Mouse (Mus musculus): ENCODE measurements around the gene Rhox2g. TPM values are rescaled to one million over a fixed set of nuclear protein-coding genes. Genes with fewer than 3 reads are reported as not detected.
A peak's percentile ranks its signal among the peaks of the same experiment; 100 is the strongest.
"Not testable (repeated sequence)": the region's sequence is repeated elsewhere in the genome, so short reads cannot be mapped to it uniquely, and the experiment has no call there.

Rhox2g gene
- 0.71 TPM in 1 of 2 replicates, not detected in the other for total RNA-seq (2012; rRNA removed)

- H3K27ac ChIP-seq (ENCODE audit: insufficient read depth, low read depth, low read length, poor library complexity, severe bottlenecking); H3K36me3 ChIP-seq (ENCODE audit: control insufficient read depth, insufficient read depth, low read length, poor library complexity, severe bottlenecking); in situ Hi-C loops (cut with MboI; ENCODE audit: low sequenced_read_pairs in 2 of 2, unreplicated experiment in 2 of 2); H3K9ac ChIP-seq (ENCODE audit: insufficient read depth, low read depth, low read length, poor library complexity, severe bottlenecking); H3K4me1 ChIP-seq (ENCODE audit: control insufficient read depth in 2 of 2, insufficient read depth in 2 of 2, low read length in 2 of 2, poor library complexity in 1 of 2); DNase-seq (ENCODE audit: low read depth, low spot score); H3K4me3 ChIP-seq (ENCODE audit: insufficient read depth in 1 of 2, low read depth in 1 of 2, low read length in 2 of 2, poor library complexity in 1 of 2, severe bottlenecking in 1 of 2); H3K9me3 ChIP-seq (ENCODE audit: control insufficient read depth, insufficient read depth, low read depth, low read length): not testable (repeated sequence)
These were observed at the start of gene Rhox2g for GRCm38 (mm10) chrX:37643370-37643769. TSS of gene Rhox2g (minus strand) at chrX:37643470.

- Histone ChIP-seq H3K9ac (ENCODE audit: insufficient read depth, low read depth, low read length, poor library complexity, severe bottlenecking) (no peak overlapping the region), H3K27ac (ENCODE audit: insufficient read depth, low read depth, low read length, poor library complexity, severe bottlenecking) (no peak overlapping the region), H3K9me3 (ENCODE audit: control insufficient read depth, insufficient read depth, low read depth, low read length) (no peaks in the 10 kb centered on the region), H3K4me1 (ENCODE audit: control insufficient read depth in 2 of 2, insufficient read depth in 2 of 2, low read length in 2 of 2, poor library complexity in 1 of 2) (no peaks in the 10 kb centered on the region), H3K4me3 (ENCODE audit: insufficient read depth in 1 of 2, low read depth in 1 of 2, low read length in 2 of 2, poor library complexity in 1 of 2, severe bottlenecking in 1 of 2) (no peak overlapping the region), H3K36me3 (ENCODE audit: control insufficient read depth, insufficient read depth, low read length, poor library complexity, severe bottlenecking) (no peaks in the 10 kb centered on the region)
- in situ Hi-C loops (cut with MboI; ENCODE audit: low sequenced_read_pairs in 2 of 2, unreplicated experiment in 2 of 2) = no loop called here
- TF ChIP-seq CHD2 (IDR thresholded peaks at IDR 0.05; ENCODE audit: low read depth, low read length) (no peak), ZNF384 (IDR thresholded peaks at IDR 0.05; ENCODE audit: low read depth, low read length) (no peak), HCFC1 (IDR thresholded peaks at IDR 0.05; ENCODE audit: borderline replicate concordance, insufficient read depth, low read length) (no peak), ZC3H11A (IDR thresholded peaks at IDR 0.05; ENCODE audit: borderline replicate concordance, low read depth, low read length) (no peak), MAFK (IDR thresholded peaks at IDR 0.05; ENCODE audit: insufficient read depth, low read depth, low read length) (no peak)
- no peak for DNase-seq (ENCODE audit: low read depth, low spot score)
These were observed 49.0 kb upstream of the Rhox2g start for GRCm38 (mm10) chrX:37692261-37692660.

- H3K4me3 ChIP-seq (ENCODE audit: insufficient read depth in 1 of 2, low read depth in 1 of 2, low read length in 2 of 2, poor library complexity in 1 of 2, severe bottlenecking in 1 of 2) = peak overlapping the region in 1 of 2 experiments; percentile 11; a peak in 1 of 4 replicates
- in situ Hi-C loops (cut with MboI; ENCODE audit: low sequenced_read_pairs in 2 of 2, unreplicated experiment in 2 of 2) = no loop called here
These were observed 39.9 kb upstream of the Rhox2g start for GRCm38 (mm10) chrX:37683031-37683715.

GRCm38 (mm10) chrX:37673177-37673576 is 29.9 kb upstream of the Rhox2g start, which contains the start of gene Rhox2h:
TSS of gene Rhox2h (minus strand) at chrX:37673277.
- H3K36me3 ChIP-seq (ENCODE audit: control insufficient read depth, insufficient read depth, low read length, poor library complexity, severe bottlenecking); H3K27ac ChIP-seq (ENCODE audit: insufficient read depth, low read depth, low read length, poor library complexity, severe bottlenecking); H3K9me3 ChIP-seq (ENCODE audit: control insufficient read depth, insufficient read depth, low read depth, low read length); H3K4me3 ChIP-seq (ENCODE audit: insufficient read depth in 1 of 2, low read depth in 1 of 2, low read length in 2 of 2, poor library complexity in 1 of 2, severe bottlenecking in 1 of 2); in situ Hi-C loops (cut with MboI; ENCODE audit: low sequenced_read_pairs in 2 of 2, unreplicated experiment in 2 of 2); H3K4me1 ChIP-seq (ENCODE audit: control insufficient read depth in 2 of 2, insufficient read depth in 2 of 2, low read length in 2 of 2, poor library complexity in 1 of 2); H3K9ac ChIP-seq (ENCODE audit: insufficient read depth, low read depth, low read length, poor library complexity, severe bottlenecking); DNase-seq (ENCODE audit: low read depth, low spot score): not testable (repeated sequence)

More at GRCm38 (mm10) chrX:37683031-37683715, 39.9 kb upstream of the Rhox2g start:
- H3K9me3 ChIP-seq (ENCODE audit: control insufficient read depth, insufficient read depth, low read depth, low read length) = no peaks in the 10 kb centered on the region
- no peaks in the 10 kb centered on the region for H3K4me1 ChIP-seq (ENCODE audit: control insufficient read depth in 2 of 2, insufficient read depth in 2 of 2, low read length in 2 of 2, poor library complexity in 1 of 2)
- H3K36me3 ChIP-seq (ENCODE audit: control insufficient read depth, insufficient read depth, low read length, poor library complexity, severe bottlenecking) = no peaks in the 10 kb centered on the region
- H3K9ac ChIP-seq (ENCODE audit: insufficient read depth, low read depth, low read length, poor library complexity, severe bottlenecking) = no peak overlapping the region
- no peak overlapping the region for H3K27ac ChIP-seq (ENCODE audit: insufficient read depth, low read depth, low read length, poor library complexity, severe bottlenecking)
- DNase-seq (ENCODE audit: low read depth, low spot score) = no peak
- no peak for TF ChIP-seq HCFC1 (IDR thresholded peaks at IDR 0.05; ENCODE audit: borderline replicate concordance, insufficient read depth, low read length)
- TF ChIP-seq ZC3H11A (IDR thresholded peaks at IDR 0.05; ENCODE audit: borderline replicate concordance, low read depth, low read length) = no peak
- TF ChIP-seq CHD2 (IDR thresholded peaks at IDR 0.05; ENCODE audit: low read depth, low read length) = no peak
- no peak for TF ChIP-seq ZNF384 (IDR thresholded peaks at IDR 0.05; ENCODE audit: low read depth, low read length)
- TF ChIP-seq MAFK (IDR thresholded peaks at IDR 0.05; ENCODE audit: insufficient read depth, low read depth, low read length) = no peak

GRCm38 (mm10) chrX:37668664-37669063 is 25.4 kb upstream of the Rhox2g start, which contains the start of gene Rhox3h:
TSS of gene Rhox3h (minus strand) at chrX:37668764.
- H3K9me3 ChIP-seq (ENCODE audit: control insufficient read depth, insufficient read depth, low read depth, low read length); DNase-seq (ENCODE audit: low read depth, low spot score); H3K9ac ChIP-seq (ENCODE audit: insufficient read depth, low read depth, low read length, poor library complexity, severe bottlenecking); H3K4me3 ChIP-seq (ENCODE audit: insufficient read depth in 1 of 2, low read depth in 1 of 2, low read length in 2 of 2, poor library complexity in 1 of 2, severe bottlenecking in 1 of 2); H3K36me3 ChIP-seq (ENCODE audit: control insufficient read depth, insufficient read depth, low read length, poor library complexity, severe bottlenecking); H3K27ac ChIP-seq (ENCODE audit: insufficient read depth, low read depth, low read length, poor library complexity, severe bottlenecking); in situ Hi-C loops (cut with MboI; ENCODE audit: low sequenced_read_pairs in 2 of 2, unreplicated experiment in 2 of 2); H3K4me1 ChIP-seq (ENCODE audit: control insufficient read depth in 2 of 2, insufficient read depth in 2 of 2, low read length in 2 of 2, poor library complexity in 1 of 2): not testable (repeated sequence)

- DNase-seq (ENCODE audit: low read depth, low spot score); H3K4me3 ChIP-seq (ENCODE audit: insufficient read depth in 1 of 2, low read depth in 1 of 2, low read length in 2 of 2, poor library complexity in 1 of 2, severe bottlenecking in 1 of 2); in situ Hi-C loops (cut with MboI; ENCODE audit: low sequenced_read_pairs in 2 of 2, unreplicated experiment in 2 of 2); H3K36me3 ChIP-seq (ENCODE audit: control insufficient read depth, insufficient read depth, low read length, poor library complexity, severe bottlenecking); H3K4me1 ChIP-seq (ENCODE audit: control insufficient read depth in 2 of 2, insufficient read depth in 2 of 2, low read length in 2 of 2, poor library complexity in 1 of 2); H3K9me3 ChIP-seq (ENCODE audit: control insufficient read depth, insufficient read depth, low read depth, low read length); H3K27ac ChIP-seq (ENCODE audit: insufficient read depth, low read depth, low read length, poor library complexity, severe bottlenecking); H3K9ac ChIP-seq (ENCODE audit: insufficient read depth, low read depth, low read length, poor library complexity, severe bottlenecking): not testable (repeated sequence)
These were observed 8.0 kb upstream of the Rhox2g start, which contains the start of gene Rhox4g for GRCm38 (mm10) chrX:37651227-37651626. TSS of gene Rhox4g (minus strand) at chrX:37651327.

GRCm38 (mm10) chrX:37628512-37628911 is 14.8 kb downstream of the Rhox2g start, which contains the start of gene Rhox3g:
TSS of gene Rhox3g (minus strand) at chrX:37628612.
- H3K27ac ChIP-seq (ENCODE audit: insufficient read depth, low read depth, low read length, poor library complexity, severe bottlenecking); in situ Hi-C loops (cut with MboI; ENCODE audit: low sequenced_read_pairs in 2 of 2, unreplicated experiment in 2 of 2); DNase-seq (ENCODE audit: low read depth, low spot score); H3K9ac ChIP-seq (ENCODE audit: insufficient read depth, low read depth, low read length, poor library complexity, severe bottlenecking); H3K4me3 ChIP-seq (ENCODE audit: insufficient read depth in 1 of 2, low read depth in 1 of 2, low read length in 2 of 2, poor library complexity in 1 of 2, severe bottlenecking in 1 of 2); H3K36me3 ChIP-seq (ENCODE audit: control insufficient read depth, insufficient read depth, low read length, poor library complexity, severe bottlenecking); H3K9me3 ChIP-seq (ENCODE audit: control insufficient read depth, insufficient read depth, low read depth, low read length); H3K4me1 ChIP-seq (ENCODE audit: control insufficient read depth in 2 of 2, insufficient read depth in 2 of 2, low read length in 2 of 2, poor library complexity in 1 of 2): not testable (repeated sequence)
